Comparison of ENCODE assay signal across 16 mouse cellular contexts in genomic region chr3:41075376-41075775, GRCm38 (mm10).
"Had no signal": no experiment of that assay in that cellular context is flagged by ENCODE, and none has a peak within 500 bp of the region (broad histone marks: within the 10 kb centered on the region; RNA-seq: fewer than 3 reads in every experiment).

No protein-coding gene starts in this region.

- H3K27me3 ChIP-seq: limb, embryonic 13.5 days; liver, embryonic 12.5 days; liver, embryonic 15.5 days; midbrain, embryonic 12.5 days; midbrain, embryonic 15.5 days; neural tube, embryonic 13.5 days had no signal

- DNase-seq: kidney, postnatal 25 days; layer of hippocampus, adult 9-11 months; liver; lung, adult 2 months; thymus, adult 18-20 months; thymus, postnatal 36 days had no signal

- H3K4me3 ChIP-seq: layer of hippocampus, adult 2 months; limb, embryonic 10.5 days; limb, embryonic 13.5 days; liver, embryonic 12.5 days; liver, embryonic 15.5 days; midbrain, embryonic 12.5 days; midbrain, embryonic 15.5 days; neural tube, embryonic 13.5 days had no signal

- H3K9me3 ChIP-seq: limb, embryonic 10.5 days; limb, embryonic 13.5 days; liver, embryonic 12.5 days; liver, embryonic 15.5 days; midbrain, embryonic 12.5 days; midbrain, embryonic 15.5 days; neural tube, embryonic 13.5 days had no signal

- H3K27ac ChIP-seq: kidney, postnatal 0 days; layer of hippocampus, adult 2 months; limb, embryonic 10.5 days; limb, embryonic 13.5 days; liver, embryonic 12.5 days; liver, embryonic 15.5 days; macrophage; midbrain, embryonic 12.5 days; midbrain, embryonic 15.5 days; neural tube, embryonic 13.5 days had no signal

- H3K4me1 ChIP-seq: limb, embryonic 10.5 days; limb, embryonic 13.5 days had no signal

- H3K4me2 ChIP-seq: limb, embryonic 13.5 days; liver, embryonic 12.5 days; liver, embryonic 15.5 days; midbrain, embryonic 12.5 days; midbrain, embryonic 15.5 days; neural tube, embryonic 13.5 days had no signal

- ATAC-seq: liver, embryonic 12.5 days; midbrain, embryonic 15.5 days had no signal

- H3K36me3 ChIP-seq: limb, embryonic 13.5 days; liver, embryonic 15.5 days; midbrain, embryonic 12.5 days; midbrain, embryonic 15.5 days; neural tube, embryonic 13.5 days had no signal

- H3K9ac ChIP-seq: limb, embryonic 13.5 days; liver, embryonic 12.5 days; liver, embryonic 15.5 days; midbrain, embryonic 12.5 days; midbrain, embryonic 15.5 days; neural tube, embryonic 13.5 days had no signal
